Mouse (Mus musculus) midbrain, embryonic 13.5 days (tissue): ENCODE results near the gene Faap20. TPM values are rescaled to one million over a fixed set of nuclear protein-coding genes. Genes with fewer than 3 reads are reported as not detected.

Experiments used
- ATAC-seq: fragments of 200-750 bp; cut with Nextera tagmentation; 2 replicates; pipeline ENCODE4 v1.8.0; 2017; ENCODE audit warnings: mild to moderate bottlenecking, moderate TSS enrichment, moderate library complexity
- H3K27ac ChIP-seq: fragments of 300-500 bp; sonication (generic); 2 replicates; pipeline ENCODE4 v1.5.1; 2015; ENCODE audit warnings: inconsistent platforms, mild to moderate bottlenecking, moderate library complexity
- H3K27me3 ChIP-seq: fragments of 300-500 bp; sonication (generic); 2 replicates; pipeline ENCODE4 v1.6.1; 2015; ENCODE audit warnings: mild to moderate bottlenecking, inconsistent platforms
- H3K36me3 ChIP-seq: fragments of 300-500 bp; sonication (generic); 2 replicates; pipeline ENCODE4 v1.6.1; 2015; ENCODE audit warnings: mild to moderate bottlenecking, inconsistent platforms
- H3K4me1 ChIP-seq: fragments of 300-500 bp; sonication (generic); replicated peaks from 2 replicates; pipeline ENCODE4 v1.6.1; 2015; ENCODE audit warnings: inconsistent platforms
- H3K4me2 ChIP-seq: fragments of 300-500 bp; sonication (generic); replicated peaks from 2 replicates; pipeline ENCODE4 v1.6.1; 2015; ENCODE audit warnings: moderate library complexity, mild to moderate bottlenecking, inconsistent platforms
- H3K4me3 ChIP-seq: fragments of 300-500 bp; sonication (generic); replicated peaks from 2 replicates; pipeline ENCODE4 v1.5.1; 2015; ENCODE audit warnings: mild to moderate bottlenecking, inconsistent platforms
- H3K9ac ChIP-seq: fragments of 300-500 bp; sonication (generic); replicated peaks from 2 replicates; pipeline ENCODE4 v1.6.1; 2015; ENCODE audit warnings: mild to moderate bottlenecking, inconsistent platforms
- H3K9me3 ChIP-seq: fragments of 300-500 bp; sonication (generic); 2 replicates; pipeline ENCODE4 v1.6.1; 2016; ENCODE audit warnings: mild to moderate bottlenecking, inconsistent platforms
- WGBS: fragments of 180-500 bp; shearing (Covaris S2); methylation state at CpG from one replicate; pipeline ENCODE4 v1.1.7; 2015; 5-methylcytosine and 5-hydroxymethylcytosine counted together
- polyA plus RNA-seq: library from polyadenylated mRNA; unstranded; fragments of >200 nt; fragmentation: Nextera tagmentation; extraction: Ambion mirVana; gene quantifications from 2 replicates; pipeline ENCODE4 v1.2.1, GENCODE M21; 2015

Gene Faap20
- polyA plus RNA-seq, 1 experiment from 2014 or later: 92.7 TPM

GRCm38 (mm10) chr4:155295996-155296395 is 46.4 kb downstream of the Faap20 start:
- H3K27ac ChIP-seq: no peak overlapping the region
- H3K27me3 ChIP-seq: no peaks in the 10 kb centered on the region
- WGBS: 77% methylated on average over 4 of the region's 4 CpGs
- H3K9me3 ChIP-seq: no peaks in the 10 kb centered on the region
- no peak overlapping the region for H3K4me2 ChIP-seq
- H3K36me3 ChIP-seq: peaks cover 8% of the 10 kb centered on the region; the same call in 1 of the 2 replicates
- no peak for ATAC-seq
- 0 out of 2 replicates have a peak, but pooled peaks cover 5% of the 10 kb centered on the region for H3K4me1 ChIP-seq
- H3K9ac ChIP-seq: no peak overlapping the region
- H3K4me3 ChIP-seq: no peak overlapping the region

- Histone ChIP-seq H3K4me3 (no peak overlapping the region), H3K27me3 (no peaks in the 10 kb centered on the region), H3K9ac (no peak overlapping the region), H3K27ac (no peak overlapping the region), H3K4me1 (peaks cover 9% of the 10 kb centered on the region), H3K36me3 (peaks cover 7% of the 10 kb centered on the region; the same call in 1 of the 2 replicates), H3K4me2 (no peak overlapping the region), H3K9me3 (no peaks in the 10 kb centered on the region)
- no peak for ATAC-seq
- WGBS: 56% methylated on average over 2 of the region's 2 CpGs
Measured at GRCm38 (mm10) chr4:155297057-155297456, 47.5 kb downstream of the Faap20 start.

- no peaks in the 10 kb centered on the region for H3K9me3 ChIP-seq
- H3K9ac ChIP-seq: no peak overlapping the region
- H3K36me3 ChIP-seq: no peaks in the 10 kb centered on the region
- no peak overlapping the region for H3K4me3 ChIP-seq
- H3K4me1 ChIP-seq: peaks cover 12% of the 10 kb centered on the region
- no peaks in the 10 kb centered on the region for H3K27me3 ChIP-seq
- H3K27ac ChIP-seq: no peak overlapping the region
- 85% methylated on average over 4 of the region's 4 CpGs for WGBS
- ATAC-seq: no peak
- H3K4me2 ChIP-seq: no peak overlapping the region
Measured at GRCm38 (mm10) chr4:155298826-155299225, 49.2 kb downstream of the Faap20 start.

- no peak for ATAC-seq
- Histone ChIP-seq H3K36me3 (no peaks in the 10 kb centered on the region), H3K9ac (no peak overlapping the region), H3K9me3 (no peaks in the 10 kb centered on the region), H3K27ac (no peak overlapping the region), H3K27me3 (no peaks in the 10 kb centered on the region), H3K4me1 (peaks cover 21% of the 10 kb centered on the region), H3K4me3 (no peak overlapping the region), H3K4me2 (no peak overlapping the region)
- WGBS: 78% methylated on average over 21 of the region's 21 CpGs
Measured at GRCm38 (mm10) chr4:155300421-155301097, 51.0 kb downstream of the Faap20 start.

- WGBS: 90% methylated on average over 7 of the region's 7 CpGs
- Histone ChIP-seq H3K4me3 (no peak overlapping the region), H3K9me3 (no peaks in the 10 kb centered on the region), H3K27ac (no peak overlapping the region), H3K9ac (no peak overlapping the region), H3K4me2 (no peak overlapping the region), H3K4me1 (peaks cover 27% of the 10 kb centered on the region), H3K36me3 (no peaks in the 10 kb centered on the region), H3K27me3 (no peaks in the 10 kb centered on the region)
- no peak for ATAC-seq
Measured at GRCm38 (mm10) chr4:155301098-155301447, 51.5 kb downstream of the Faap20 start.

- no peak overlapping the region for H3K27ac ChIP-seq
- no peaks in the 10 kb centered on the region for H3K9me3 ChIP-seq
- H3K4me1 ChIP-seq: peaks cover 36% of the 10 kb centered on the region
- WGBS: 54% methylated on average over 4 of the region's 4 CpGs
- no peak for ATAC-seq
- no peak overlapping the region for H3K4me3 ChIP-seq
- H3K9ac ChIP-seq: 0 out of 2 replicates have a peak overlapping the region, but pooled peaks have one; percentile 32
- H3K27me3 ChIP-seq: no peaks in the 10 kb centered on the region
- H3K36me3 ChIP-seq: no peaks in the 10 kb centered on the region
- H3K4me2 ChIP-seq: no peak overlapping the region
Measured at GRCm38 (mm10) chr4:155301965-155302364, 52.4 kb downstream of the Faap20 start.

- no peak overlapping the region for H3K9ac ChIP-seq
- WGBS: 91% methylated on average over 7 of the region's 7 CpGs
- no peak for ATAC-seq
- H3K36me3 ChIP-seq: no peaks in the 10 kb centered on the region
- peak overlapping the region; percentile 75 for H3K27ac ChIP-seq
- peaks cover 56% of the 10 kb centered on the region for H3K4me1 ChIP-seq
- H3K9me3 ChIP-seq: no peaks in the 10 kb centered on the region
- no peaks in the 10 kb centered on the region for H3K27me3 ChIP-seq
- H3K4me2 ChIP-seq: no peak overlapping the region
- H3K4me3 ChIP-seq: no peak overlapping the region
Measured at GRCm38 (mm10) chr4:155304508-155305096, 55.0 kb downstream of the Faap20 start.

GRCm38 (mm10) chr4:155305531-155306031 is 56.0 kb downstream of the Faap20 start:
- Histone ChIP-seq H3K27me3 (no peaks in the 10 kb centered on the region), H3K4me2 (0 out of 2 replicates have a peak overlapping the region, but pooled peaks have one; percentile 11), H3K9ac (0 out of 2 replicates have a peak overlapping the region, but pooled peaks have one; percentile 39), H3K4me1 (peaks cover 55% of the 10 kb centered on the region), H3K27ac (peak overlapping the region; percentile 79), H3K9me3 (no peaks in the 10 kb centered on the region), H3K36me3 (no peaks in the 10 kb centered on the region), H3K4me3 (no peak overlapping the region)
- 30% methylated on average over 8 of the region's 8 CpGs for WGBS
- ATAC-seq: 0 out of 2 replicates have a peak, but pooled peaks have one; percentile 25

Other genes with a start within 250 kb of the Faap20 start
- 7.7 and 9.0 TPM in 2 replicates for gene Plch2, start 193.0 kb upstream of the Faap20 start, polyA plus RNA-seq
- gene Pex10, start 182.8 kb upstream of the Faap20 start, polyA plus RNA-seq: 19.6 and 21.8 TPM in 2 replicates
- 121 and 124 TPM in 2 replicates for gene Rer1, start 163.4 kb upstream of the Faap20 start, polyA plus RNA-seq
- gene Morn1, start 163.2 kb upstream of the Faap20 start, polyA plus RNA-seq: 6.0 and 8.9 TPM in 2 replicates
- gene Ski, start 27.2 kb upstream of the Faap20 start, polyA plus RNA-seq: 9.3 and 9.9 TPM in 2 replicates
- 56.7 and 59.5 TPM in 2 replicates for gene Prkcz, start 111.6 kb downstream of the Faap20 start, polyA plus RNA-seq
- gene Gabrd, start 148.3 kb downstream of the Faap20 start, polyA plus RNA-seq: 0.11 TPM in 1 of 2 replicates, not detected in the other
- 3.8 and 4.2 TPM in 2 replicates for gene Cfap74, start 159.4 kb downstream of the Faap20 start, polyA plus RNA-seq
- gene Tmem52, start 219.3 kb downstream of the Faap20 start, polyA plus RNA-seq: not detected in 2 replicates
- 1,008 and 1,072 TPM in 2 replicates for gene Gnb1, start 241.6 kb downstream of the Faap20 start, polyA plus RNA-seq